Mouse (Mus musculus) ovary, adult 10 weeks (tissue): ENCODE data around the gene Olfr577. TPM values are rescaled to one million over a fixed set of nuclear protein-coding genes. Genes with fewer than 3 reads are reported as not detected.

ENCODE experiments used
- polyA plus RNA-seq: library from polyadenylated mRNA; stranded (reverse); fragments of 350-450 nt; fragmentation: Illumina TruSeq; extraction: RNeasy Lipid Tissue Mini Kit (QIAGEN cat#74804); gene quantifications from one replicate; pipeline ENCODE4 v1.2.3, GENCODE M21; 2014

The Olfr577 gene
- polyA plus RNA-seq, result not detected

GRCm38 (mm10) chr7:102975843-102976242 lies at the start of gene Olfr577:
TSS of gene Olfr577 (minus strand) at chr7:102975943.

GRCm38 (mm10) chr7:102989224-102989623 lies 13.5 kb upstream of the Olfr577 start, which contains the start of gene Olfr578:
TSS of gene Olfr578 (minus strand) at chr7:102989324.

GRCm38 (mm10) chr7:102962360-102962759 lies 13.4 kb downstream of the Olfr577 start, which contains the start of gene Olfr576:
TSS of gene Olfr576 (plus strand) at chr7:102962660.

GRCm38 (mm10) chr7:102958593-102958992 lies 17.1 kb downstream of the Olfr577 start, which contains the start of gene Olfr575:
TSS of gene Olfr575 (minus strand) at chr7:102958775.

DNA sequence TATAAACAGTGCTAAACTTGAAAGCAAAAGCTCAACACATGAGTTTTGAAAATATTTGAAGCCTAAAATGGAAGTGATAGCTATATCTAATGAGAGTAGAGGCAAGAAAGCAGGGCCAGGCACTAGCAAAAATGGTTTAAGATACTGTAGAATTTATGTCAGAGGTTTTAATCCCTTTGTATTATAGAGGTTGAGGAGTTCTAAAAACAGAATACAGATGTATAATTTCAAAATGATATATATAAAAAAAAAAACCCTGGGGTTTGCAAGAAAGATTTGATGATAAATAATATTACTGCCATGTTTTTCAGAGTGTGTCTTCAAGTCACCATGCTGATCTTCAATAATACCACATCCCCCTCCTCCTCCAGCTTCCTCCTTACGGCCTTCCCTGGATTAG lies 27.6 kb downstream of the Olfr577 start, which contains the start of gene Olfr574:
Gene Olfr574, plus strand, starts transcription at position 301 of the 400 bp plus-strand sequence.

GRCm38 (mm10) chr7:102942475-102942874 lies 33.3 kb downstream of the Olfr577 start, which contains the start of gene Olfr573-ps1:
TSS of gene Olfr573-ps1 (minus strand) at chr7:102942575.

DNA sequence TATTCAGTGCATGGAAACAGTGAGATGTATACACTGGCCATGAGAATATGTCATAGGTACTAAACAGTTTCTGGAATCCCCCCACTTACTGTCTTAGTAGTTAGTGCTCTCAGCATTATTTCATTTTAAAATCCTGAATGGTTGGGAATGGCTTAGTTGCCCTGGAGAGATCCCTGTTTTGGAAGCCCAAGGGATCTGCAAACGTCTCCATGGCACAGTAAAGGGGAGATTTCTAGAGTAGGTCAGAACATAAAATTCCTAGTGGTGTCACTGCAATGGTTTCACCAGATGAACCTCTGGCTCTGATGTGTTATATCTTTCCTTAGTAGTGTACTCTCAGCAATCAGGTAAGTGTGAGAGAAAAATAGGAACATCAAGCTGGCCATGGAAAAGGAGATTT lies 51.6 kb downstream of the Olfr577 start, which contains the start of gene Olfr572:
Gene Olfr572, plus strand, starts transcription at position 301 of the 400 bp plus-strand sequence.

Other genes starting within 250 kb of the Olfr577 start
- not detected for gene Olfr559, start 248.5 kb downstream of the Olfr577 start, polyA plus RNA-seq
- not detected for gene Olfr560, start 216.6 kb downstream of the Olfr577 start, polyA plus RNA-seq
- 0.43 TPM for gene Olfr78, start 216.5 kb downstream of the Olfr577 start, polyA plus RNA-seq
- not detected for gene Olfr561, start 204.7 kb downstream of the Olfr577 start, polyA plus RNA-seq
- gene Olfr564, start 172.5 kb downstream of the Olfr577 start, polyA plus RNA-seq, result not detected
- gene Olfr566, start 117.2 kb downstream of the Olfr577 start, polyA plus RNA-seq, result not detected
- gene Olfr568, start 98.8 kb downstream of the Olfr577 start, polyA plus RNA-seq, result not detected
- gene Olfr569, start 85.1 kb downstream of the Olfr577 start, polyA plus RNA-seq, result not detected
- gene Olfr570, start 81.4 kb downstream of the Olfr577 start, polyA plus RNA-seq, result not detected
- not detected for gene Olfr571, start 58.4 kb downstream of the Olfr577 start, polyA plus RNA-seq
- not detected for gene Olfr572, start 51.5 kb downstream of the Olfr577 start, polyA plus RNA-seq
- gene Olfr573-ps1, start 33.4 kb downstream of the Olfr577 start, polyA plus RNA-seq, result not detected
- gene Olfr574, start 27.5 kb downstream of the Olfr577 start, polyA plus RNA-seq, result not detected
- gene Olfr575, start 17.2 kb downstream of the Olfr577 start, polyA plus RNA-seq, result not detected
- not detected for gene Olfr576, start 13.3 kb downstream of the Olfr577 start, polyA plus RNA-seq
- gene Olfr578, start 13.4 kb upstream of the Olfr577 start, polyA plus RNA-seq, result not detected
- gene Olfr582, start 62.1 kb upstream of the Olfr577 start, polyA plus RNA-seq, result not detected
- not detected for gene Olfr583, start 75.4 kb upstream of the Olfr577 start, polyA plus RNA-seq
- gene Olfr584, start 105.9 kb upstream of the Olfr577 start, polyA plus RNA-seq, result not detected
- gene Olfr585, start 121.8 kb upstream of the Olfr577 start, polyA plus RNA-seq, result not detected
- not detected for gene Olfr586, start 149.7 kb upstream of the Olfr577 start, polyA plus RNA-seq
- gene Olfr588-ps1, start 164.9 kb upstream of the Olfr577 start, polyA plus RNA-seq, result not detected
- gene Olfr589, start 180.4 kb upstream of the Olfr577 start, polyA plus RNA-seq, result not detected
- gene Olfr591, start 202.4 kb upstream of the Olfr577 start, polyA plus RNA-seq, result not detected
- not detected for gene Olfr592, start 208.9 kb upstream of the Olfr577 start, polyA plus RNA-seq
- not detected for gene Olfr593, start 235.9 kb upstream of the Olfr577 start, polyA plus RNA-seq
- gene Olfr594, start 241.1 kb upstream of the Olfr577 start, polyA plus RNA-seq, result not detected